Mouse (Mus musculus) cerebellum, adult 2 months (tissue): ENCODE measurements around the gene Inhbe.

ENCODE experiments used
- CTCF ChIP-seq: fragments of 200-500 bp; IDR thresholded peaks from 2 replicates; pipeline ENCODE4 v1.5.1; 2011; ENCODE audit warnings: low read depth, mild to moderate bottlenecking, control low read depth, low read length, moderate library complexity, borderline replicate concordance; ENCODE audit not compliant: insufficient read depth
- POLR2A ChIP-seq: fragments of 200-500 bp; IDR thresholded peaks from 2 replicates; pipeline ENCODE4 v1.6.1; 2011; ENCODE audit warnings: low read length, control low read depth, borderline replicate concordance; ENCODE audit not compliant: insufficient read depth

- TF ChIP-seq CTCF (no peak), POLR2A (no peak)
Observed at GRCm38 (mm10) chr10:127336952-127337351, 17.3 kb downstream of the Inhbe start.
